Mouse (Mus musculus) thymus, postnatal 36 days (tissue): ENCODE data around the gene Ccng2.

ENCODE experiments used
- DNase-seq, 2 experiments: peaks; one replicate each; pipeline ENCODE4 v3.0.0; 2022; ENCODE audit warnings: mixed read lengths in 2 of 2

The Ccng2 gene

DNA sequence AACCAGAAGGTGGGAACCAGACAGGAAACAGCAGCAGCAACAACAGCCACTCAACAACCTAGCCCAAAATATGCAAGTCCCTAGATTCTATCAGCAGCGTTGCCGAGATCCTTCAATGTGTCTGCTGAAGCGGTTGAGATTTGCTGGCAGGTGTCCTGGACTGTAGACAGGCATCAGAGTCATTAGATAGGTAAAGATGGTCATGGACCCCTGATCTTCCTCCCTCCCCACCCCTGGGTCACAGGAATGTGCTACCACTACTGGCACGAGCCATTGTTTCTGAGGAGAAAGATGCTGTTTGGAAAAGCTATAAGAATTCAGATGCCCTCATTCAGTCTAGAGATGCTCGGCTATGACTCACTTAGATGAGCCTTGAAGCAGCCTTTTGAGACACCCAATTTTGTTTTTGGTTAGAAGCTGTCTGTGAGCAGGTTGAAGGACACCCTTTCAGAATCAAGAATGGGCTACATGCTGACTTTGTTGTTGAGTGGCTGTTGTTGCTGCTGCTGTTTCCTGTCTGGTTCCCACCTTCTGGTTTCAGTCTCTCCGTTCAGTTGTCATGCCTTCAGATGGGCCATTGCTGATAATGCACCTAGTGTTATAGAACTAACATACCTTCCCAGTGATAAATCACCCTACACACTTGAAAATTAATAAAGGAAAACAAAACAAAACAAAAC lies 3.5 kb upstream of the Ccng2 start:
- DNase-seq: peak in 1 of 2 experiments; percentile 20

- DNase-seq: no peak
These were observed 2.8 kb upstream of the Ccng2 start for GRCm38 (mm10) chr5:93264136-93264700.

- DNase-seq: peak; percentile 16
These were observed 1.8 kb upstream of the Ccng2 start for GRCm38 (mm10) chr5:93265164-93265800.

GRCm38 (mm10) chr5:93265801-93266580 lies 1.1 kb upstream of the Ccng2 start:
- no peak for DNase-seq

DNA sequence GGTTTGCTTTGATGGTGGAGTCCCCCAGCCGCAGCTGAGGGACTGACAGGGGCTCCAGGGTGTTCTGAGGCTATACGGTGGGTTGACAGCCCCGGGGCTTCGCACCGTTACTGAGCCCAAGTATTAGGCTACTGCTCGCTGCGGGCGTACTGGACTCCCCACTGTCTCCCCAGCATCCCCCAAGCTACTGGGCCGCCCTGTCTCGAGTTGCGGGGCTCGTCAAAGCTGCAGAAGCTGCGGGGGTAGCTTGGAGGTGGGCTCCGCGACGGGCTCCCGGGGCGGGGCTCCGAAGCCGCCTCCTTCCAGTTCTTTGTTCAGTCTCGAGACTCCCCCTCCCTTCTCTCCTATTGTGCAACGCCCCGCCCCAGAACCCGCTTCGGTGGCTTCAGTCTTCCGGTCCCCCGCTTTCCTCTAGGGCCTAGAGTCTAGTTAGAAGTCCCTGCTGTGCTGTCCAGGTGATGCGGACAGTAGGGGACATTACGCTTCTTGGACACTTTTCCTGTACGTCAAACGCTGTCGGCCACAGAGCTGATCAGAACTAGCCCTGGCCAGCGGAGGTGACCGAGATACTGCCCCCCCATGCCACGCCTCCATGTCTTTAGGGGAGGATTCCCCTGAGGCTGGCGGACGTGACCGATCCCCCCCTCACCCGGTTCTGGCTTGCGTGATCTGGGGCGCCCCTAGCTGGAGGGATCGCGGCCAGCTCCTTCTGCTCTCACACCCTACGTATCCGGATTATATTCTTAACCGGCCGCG lies 972 bp downstream of the Ccng2 start:
- peak; percentile 91 to 94 for DNase-seq

- DNase-seq: no peak
These were observed 3.0 kb downstream of the Ccng2 start for GRCm38 (mm10) chr5:93270095-93270494.

GRCm38 (mm10) chr5:93270721-93271120 lies 3.7 kb downstream of the Ccng2 start:
- no peak for DNase-seq

- no peak for DNase-seq
These were observed 15.5 kb downstream of the Ccng2 start for GRCm38 (mm10) chr5:93282446-93283107.

- no peak for DNase-seq
These were observed 16.1 kb downstream of the Ccng2 start for GRCm38 (mm10) chr5:93283109-93283508.

DNA sequence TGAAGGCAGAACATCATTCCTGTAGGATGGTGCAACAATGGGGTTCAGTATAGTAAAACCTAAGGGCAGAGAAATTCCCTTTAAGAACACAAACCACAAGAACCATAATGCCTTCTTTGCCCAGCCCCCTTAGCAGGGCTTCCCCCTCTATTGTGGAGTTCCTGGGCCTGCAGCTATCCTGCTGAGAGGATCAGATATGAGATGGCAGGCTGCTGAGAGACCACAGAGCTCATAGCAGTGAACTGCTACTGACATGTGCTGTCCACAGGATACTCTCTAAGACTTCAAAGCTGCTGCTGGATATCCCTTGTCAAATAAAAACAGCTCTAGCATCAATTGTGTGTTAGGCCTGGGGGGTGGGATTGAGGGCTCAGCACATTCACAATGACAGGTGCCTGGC lies 21.5 kb downstream of the Ccng2 start:
- DNase-seq: no peak

DNA sequence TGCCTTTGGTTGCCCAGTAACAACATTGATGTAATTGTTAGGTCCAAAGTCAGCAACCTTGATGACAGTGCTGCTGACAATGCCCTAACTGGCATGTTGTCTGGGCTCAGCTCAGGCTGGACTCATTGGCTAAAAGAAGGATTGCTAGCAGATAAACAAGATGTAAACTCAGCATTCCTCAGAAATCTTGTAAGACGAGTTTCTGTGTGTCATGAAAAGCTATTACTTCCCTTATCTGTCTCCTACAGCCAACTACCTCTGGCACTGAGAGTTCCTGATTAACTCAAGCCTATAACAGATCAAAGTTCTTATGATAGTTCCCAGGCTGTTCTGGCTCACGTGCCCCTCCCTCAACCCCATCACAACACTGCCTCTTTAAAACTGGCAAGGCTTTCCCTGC lies 23.2 kb downstream of the Ccng2 start:
- no peak for DNase-seq

- no peak for DNase-seq
These were observed 29.3 kb downstream of the Ccng2 start for GRCm38 (mm10) chr5:93296341-93296746.

DNA sequence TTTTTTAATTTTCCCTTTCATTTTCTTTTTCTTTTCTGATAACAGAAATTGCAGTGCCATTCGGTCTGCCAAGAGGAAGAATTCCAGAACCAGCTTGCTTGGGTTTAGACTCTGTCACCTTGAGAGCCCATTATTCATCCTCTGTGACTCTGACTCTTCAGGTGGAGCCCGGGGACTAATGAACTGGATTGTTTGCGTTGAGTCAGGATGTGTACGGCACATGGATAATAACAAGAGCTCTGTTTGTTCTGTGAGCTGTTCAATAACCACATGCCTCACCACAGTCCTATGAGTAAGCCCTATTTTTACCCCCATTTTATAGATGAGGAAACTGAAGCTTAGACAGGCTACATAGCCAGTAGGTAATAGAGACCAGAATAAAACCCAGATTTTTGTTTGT lies 29.7 kb downstream of the Ccng2 start:
- DNase-seq: no peak

GRCm38 (mm10) chr5:93297311-93297710 lies 30.3 kb downstream of the Ccng2 start:
- no peak for DNase-seq

DNA sequence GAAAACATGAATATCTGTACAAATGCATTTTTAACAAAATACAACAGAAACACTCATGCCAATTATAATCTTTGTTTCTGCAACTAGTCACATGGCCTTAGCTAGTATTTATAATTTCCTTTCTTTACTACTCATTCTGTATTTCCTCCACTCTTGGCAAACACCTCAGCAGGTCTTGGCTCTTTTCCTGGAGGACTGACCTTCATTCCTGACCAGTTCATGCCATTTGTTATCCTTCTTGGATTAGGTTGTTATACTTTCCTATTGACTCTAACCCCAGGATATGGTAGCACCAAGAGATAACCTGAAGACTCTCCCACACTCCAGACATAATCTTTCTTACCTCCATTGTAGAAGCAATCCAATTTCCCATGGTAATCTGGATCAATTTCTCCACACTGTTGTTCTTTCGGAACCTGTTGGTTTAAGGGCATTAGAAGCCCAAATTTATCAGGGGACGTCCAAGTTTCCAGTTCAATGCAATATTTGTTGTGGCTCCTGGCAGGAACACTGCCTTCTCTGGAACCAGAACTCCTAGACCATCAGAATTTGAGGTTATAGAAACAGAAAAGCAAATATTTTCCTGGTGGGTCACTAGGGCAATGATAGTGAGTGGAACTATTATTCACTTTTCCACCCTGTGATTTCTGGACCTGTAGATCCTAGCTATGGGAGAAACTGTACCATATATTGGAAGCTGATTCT lies 38.2 kb downstream of the Ccng2 start:
- DNase-seq: no peak

DNA sequence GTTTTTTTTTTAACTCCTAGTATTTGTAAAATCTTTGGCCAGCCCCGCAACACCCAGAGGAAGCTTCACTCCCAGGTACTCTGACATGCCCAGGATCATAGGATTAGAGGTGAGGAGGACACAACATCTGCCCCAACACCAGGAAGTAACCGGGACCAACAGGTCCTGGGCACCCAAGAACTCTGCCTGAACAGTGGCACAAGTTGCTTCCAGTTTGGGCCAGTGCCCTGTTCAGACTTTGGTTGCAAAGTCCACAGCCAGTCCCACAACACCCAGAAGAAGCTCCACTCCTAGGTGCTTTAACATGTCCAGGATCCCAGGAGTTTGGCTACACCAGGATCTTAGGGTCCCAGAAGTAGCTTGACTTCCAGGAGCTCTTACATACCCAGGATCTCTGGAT lies 41.9 kb downstream of the Ccng2 start:
- no peak for DNase-seq

DNA sequence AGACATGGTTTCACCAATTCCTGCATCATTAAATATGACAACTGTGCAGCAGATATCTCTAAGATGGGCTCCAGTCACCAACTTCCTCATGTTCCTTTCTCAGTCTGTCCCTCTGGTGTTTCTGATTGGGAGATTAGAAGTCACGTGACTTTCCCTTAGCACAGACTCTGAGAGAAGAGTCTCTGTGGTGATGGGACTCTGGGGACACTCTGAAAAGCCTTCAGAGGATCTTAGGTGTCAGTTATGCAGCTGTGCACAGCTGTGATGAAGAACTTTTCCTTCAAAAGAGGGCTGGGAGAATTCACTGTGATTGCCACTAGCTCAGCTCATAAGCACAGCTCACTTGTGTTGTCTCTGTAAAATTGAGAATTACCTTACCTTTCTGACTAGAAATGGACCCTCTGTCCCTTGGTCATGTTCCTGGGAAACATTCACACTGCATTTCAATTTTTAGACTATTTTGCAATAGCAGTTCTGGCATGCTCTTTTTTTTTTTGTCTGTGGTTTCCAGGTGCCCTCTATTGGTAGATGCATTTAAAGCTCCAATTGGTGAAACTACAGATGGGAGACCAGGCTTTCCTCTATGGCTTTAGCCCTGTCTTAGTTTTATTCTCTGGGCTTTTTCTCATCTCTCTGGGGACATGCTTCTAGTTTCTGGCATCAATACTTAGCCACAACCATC lies 56.4 kb downstream of the Ccng2 start:
- DNase-seq: no peak
